In the genomic region with DNA sequence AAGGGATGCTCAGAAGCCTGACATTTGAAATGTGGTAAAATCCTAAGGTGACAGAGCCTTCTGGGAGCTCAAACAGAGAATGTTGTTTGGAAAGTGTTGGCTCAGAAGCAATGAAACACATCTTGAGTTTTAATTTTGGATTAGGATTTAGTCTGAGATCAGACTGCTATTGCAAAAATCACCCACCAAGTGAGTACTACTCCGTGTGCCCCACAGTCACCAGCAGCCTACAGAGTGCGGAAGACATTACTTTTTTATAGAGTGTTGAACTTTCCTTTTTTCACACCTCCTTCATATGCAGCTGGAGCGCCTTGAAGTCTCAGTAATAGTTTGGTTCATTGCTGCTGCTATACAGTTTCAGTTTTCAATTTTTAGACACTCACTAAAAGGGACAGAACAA, we compare ENCODE assay signal across 18 mouse cellular contexts.
A peak's percentile ranks its signal among the peaks of the same experiment; 100 is the strongest.
DNase-seq lines count a peak whose midpoint lies in the region.
"Had no signal": no experiment of that assay in that cellular context is flagged by ENCODE, and none has a peak within 500 bp of the region (broad histone marks: within the 10 kb centered on the region; RNA-seq: fewer than 3 reads in every experiment).

No protein-coding gene starts in this region.

- intact Hi-C loops in left cerebral cortex, postnatal 14 days (cut with DNase I), result no loop called here

- peak; percentile 24 for DNase-seq in layer of hippocampus, adult 9-11 months
- no peak for DNase-seq in layer of hippocampus, postnatal 25 days (ENCODE audit: extremely low spot score in 1 of 2, low spot score in 1 of 2)
- peak; percentile 74 for DNase-seq in frontal cortex, adult 2 months (ENCODE audit: extremely low spot score in 1 of 2, low spot score in 1 of 2)
- DNase-seq in left cerebral cortex, postnatal 14 days (ENCODE audit: low spot score in 2 of 2), result peak; percentile 22 to 60
- peak; percentile 83 for DNase-seq in telencephalon, adult 2 months (ENCODE audit: low read depth, low spot score)
- DNase-seq in thymus, postnatal 36 days, result no peak
- DNase-seq in urinary bladder, postnatal 25 days (ENCODE audit: low spot score), result no peak
- DNase-seq: adrenal gland, postnatal 25 days; cerebellum, adult 11 months; cerebellum, adult 9-11 months; gastrocnemius, postnatal 10 days; kidney, adult 9 months; kidney, postnatal 14 days; liver, embryonic 13.5 days; lung, adult 2 months; lung, postnatal 14 days; retina, postnatal 1 day; thymus, adult 18-20 months had no signal

Comparison
In these comparisons a context has a peak if more than half of its experiments do, and no peak if none do; other contexts are left out.
1. DNase-seq: peak in layer of hippocampus, adult 9-11 months (single experiment), frontal cortex, adult 2 months (2 of 2), left cerebral cortex, postnatal 14 days (2 of 2) and telencephalon, adult 2 months (single experiment); none in layer of hippocampus, postnatal 25 days (0 of 2), thymus, postnatal 36 days (0 of 2) and urinary bladder, postnatal 25 days (single experiment).